Mouse (Mus musculus): ENCODE measurements at regions not wholly inside any gene's neighbourhood (a gene's known extent, or its start where the extent isn't known, plus 50 kb on each side); places are given as distances from the start of the nearest gene placed in this dataset.

DNA sequence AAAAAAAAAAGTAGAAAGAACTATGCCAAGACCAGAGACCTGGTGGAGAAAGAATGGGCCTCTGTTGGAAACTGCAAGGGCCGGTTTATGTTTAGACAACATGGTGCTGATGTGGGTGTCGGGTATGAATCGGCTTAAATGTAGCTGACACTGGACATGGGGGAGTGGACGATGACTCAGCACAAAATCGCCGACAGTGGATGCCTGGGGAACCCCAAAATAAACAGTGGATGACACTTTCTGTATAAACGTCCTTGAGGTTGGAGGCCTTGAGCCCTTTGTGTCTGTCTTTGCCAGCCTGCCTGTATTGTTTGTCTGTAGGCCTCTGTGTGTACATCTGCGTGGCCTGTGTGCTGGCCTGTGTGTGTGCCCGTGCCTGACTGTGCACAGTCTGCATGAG lies 52.1 kb upstream of the Enah start:
- 78% methylated on average over 9 of the region's 9 CpGs for WGBS
- Histone ChIP-seq H3K9me3 (ENCODE audit: control insufficient read depth, low read length) (no peaks in the 10 kb centered on the region), H3K36me3 (ENCODE audit: control insufficient read depth, insufficient read depth, low read length) (no peaks in the 10 kb centered on the region), H3K4me2 (ENCODE audit: low read depth, low read length) (no peak overlapping the region), H3K27ac (replicated peaks; ENCODE audit: low read depth, low read length) (no peak overlapping the region), H3K9ac (ENCODE audit: low read depth, low read length) (no peak overlapping the region), H3K4me3 (ENCODE audit: low read depth, low read length) (no peak overlapping the region), H3K27me3 (replicated peaks; ENCODE audit: control insufficient read depth, insufficient read depth, low read length) (no peaks in the 10 kb centered on the region), H3K4me1 (ENCODE audit: control insufficient read depth, insufficient read depth, low read length) (no peaks in the 10 kb centered on the region)
- no peak for DNase-seq (ENCODE audit: low spot score)
- no peak for ATAC-seq (ENCODE audit: low read depth)

DNA sequence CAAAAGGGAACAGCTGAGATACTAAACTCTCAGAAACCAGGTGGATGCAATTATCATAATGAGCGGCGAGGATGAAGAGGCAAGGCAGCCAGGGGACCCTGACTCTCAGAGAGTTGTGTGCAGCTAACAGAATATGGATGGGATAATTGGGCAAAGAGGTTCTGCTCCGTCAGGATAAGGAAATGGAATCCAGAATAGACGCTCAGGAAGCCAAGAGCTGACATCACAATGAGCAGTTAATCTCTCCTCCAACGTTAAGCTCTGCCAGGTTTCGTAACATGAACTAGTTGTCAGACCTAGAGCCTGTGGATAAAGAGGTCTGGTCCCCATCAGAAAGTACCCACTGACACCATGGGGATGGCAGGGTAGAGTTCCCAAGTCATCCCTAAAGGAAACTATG lies 51.4 kb upstream of the Srp9 start:
- H3K27ac ChIP-seq (replicated peaks; ENCODE audit: low read depth, low read length), result no peak overlapping the region
- WGBS, result 49% methylated on average over 6 of the region's 6 CpGs
- H3K4me2 ChIP-seq (ENCODE audit: low read depth, low read length), result no peak overlapping the region
- ATAC-seq (ENCODE audit: low read depth), result no peak; the same call in 1 of the 2 replicates
- H3K27me3 ChIP-seq (replicated peaks; ENCODE audit: control insufficient read depth, insufficient read depth, low read length), result no peaks in the 10 kb centered on the region
- no peaks in the 10 kb centered on the region for H3K4me1 ChIP-seq (ENCODE audit: control insufficient read depth, insufficient read depth, low read length)
- H3K36me3 ChIP-seq (ENCODE audit: control insufficient read depth, insufficient read depth, low read length), result no peaks in the 10 kb centered on the region
- peak; percentile 56 for DNase-seq (ENCODE audit: low spot score)
- H3K9ac ChIP-seq (ENCODE audit: low read depth, low read length), result no peak overlapping the region
- H3K4me3 ChIP-seq (ENCODE audit: low read depth, low read length), result no peak overlapping the region
- 0 out of 2 replicates have a peak, but pooled peaks cover 3% of the 10 kb centered on the region for H3K9me3 ChIP-seq (ENCODE audit: control insufficient read depth, low read length)

DNA sequence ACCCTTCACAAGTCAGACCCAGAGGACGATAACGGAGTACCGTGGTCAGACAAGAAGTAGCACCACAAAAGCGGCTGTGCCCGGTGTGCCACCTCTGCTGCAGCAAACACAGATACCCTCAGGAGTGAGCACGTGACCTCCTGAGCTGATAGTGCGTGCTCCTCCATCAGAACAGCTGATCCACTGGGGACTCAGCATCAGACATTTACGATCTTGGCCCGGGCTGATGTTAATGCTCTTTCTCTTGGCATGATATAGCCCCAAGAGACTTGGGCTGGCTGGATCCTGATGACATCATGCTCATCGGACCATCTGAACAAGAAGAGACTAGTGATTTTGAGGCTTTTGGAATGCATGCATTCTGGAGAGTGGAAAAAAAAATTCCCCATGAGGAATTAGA lies 50.3 kb upstream of the Srp9 start:
- Histone ChIP-seq H3K4me3 (ENCODE audit: low read depth, low read length) (no peak overlapping the region), H3K9ac (ENCODE audit: low read depth, low read length) (no peak overlapping the region), H3K27me3 (replicated peaks; ENCODE audit: control insufficient read depth, insufficient read depth, low read length) (no peaks in the 10 kb centered on the region), H3K36me3 (ENCODE audit: control insufficient read depth, insufficient read depth, low read length) (no peaks in the 10 kb centered on the region), H3K4me2 (ENCODE audit: low read depth, low read length) (no peak overlapping the region), H3K9me3 (ENCODE audit: control insufficient read depth, low read length) (0 out of 2 replicates have a peak, but pooled peaks cover 3% of the 10 kb centered on the region), H3K4me1 (ENCODE audit: control insufficient read depth, insufficient read depth, low read length) (no peaks in the 10 kb centered on the region), H3K27ac (replicated peaks; ENCODE audit: low read depth, low read length) (no peak overlapping the region)
- 69% methylated on average over 10 of the region's 10 CpGs for WGBS
- peak; percentile 85 for DNase-seq (ENCODE audit: low spot score)
- ATAC-seq (ENCODE audit: low read depth), result peak; percentile 75
